ENCODE assay signal across 20 mouse cellular contexts in genomic region chr5:85754227-85754626, GRCm38 (mm10).
A peak's percentile ranks its signal among the peaks of the same experiment; 100 is the strongest.
DNase-seq lines count a peak whose midpoint lies in the region; ATAC-seq and TF ChIP-seq lines count a peak whose summit lies in the region.
"Had no signal": no experiment of that assay in that cellular context is flagged by ENCODE, and none has a peak within 500 bp of the region (broad histone marks: within the 10 kb centered on the region; RNA-seq: fewer than 3 reads in every experiment).

No protein-coding gene starts in this region.

- ATAC-seq in hindbrain, embryonic 13.5 days (ENCODE audit: low FRiP score) = peak; percentile 30; the same call in 1 of the 2 replicates
- no peak for ATAC-seq in hindbrain, embryonic 11.5 days (ENCODE audit: low FRiP score)
- ATAC-seq in intestine, embryonic 16.5 days = no peak
- ATAC-seq: liver, embryonic 12.5 days had no signal

- no peak overlapping the region for H3K4me3 ChIP-seq in hindbrain, embryonic 13.5 days
- H3K4me3 ChIP-seq in hindbrain, embryonic 11.5 days (ENCODE audit: low read depth, low read length) = no peak overlapping the region
- H3K4me3 ChIP-seq in layer of hippocampus, adult 2 months = no peak overlapping the region; the same call in 1 of the 2 replicates
- H3K4me3 ChIP-seq in intestine, embryonic 16.5 days (ENCODE audit: low read length) = no peak overlapping the region
- H3K4me3 ChIP-seq: limb, embryonic 12.5 days; liver, embryonic 12.5 days; myocyte had no signal

- peaks cover 11% of the 10 kb centered on the region for H3K4me1 ChIP-seq in hindbrain, embryonic 13.5 days (replicated peaks)
- no peaks in the 10 kb centered on the region for H3K4me1 ChIP-seq in hindbrain, embryonic 11.5 days (replicated peaks; ENCODE audit: control insufficient read depth, insufficient read depth, low read length)
- no peaks in the 10 kb centered on the region for H3K4me1 ChIP-seq in intestine, embryonic 16.5 days (ENCODE audit: control insufficient read depth, insufficient read depth, low read length)
- H3K4me1 ChIP-seq: liver, embryonic 12.5 days had no signal

- 0 out of 2 replicates have a peak overlapping the region, but pooled peaks have one; percentile 13 for H3K4me2 ChIP-seq in hindbrain, embryonic 13.5 days
- no peak overlapping the region for H3K4me2 ChIP-seq in hindbrain, embryonic 11.5 days (replicated peaks; ENCODE audit: low read depth, low read length)
- no peak overlapping the region for H3K4me2 ChIP-seq in intestine, embryonic 16.5 days (ENCODE audit: low read depth, low read length)
- H3K4me2 ChIP-seq: limb, embryonic 12.5 days; liver, embryonic 12.5 days had no signal

- no peaks in the 10 kb centered on the region for H3K36me3 ChIP-seq in hindbrain, embryonic 13.5 days
- no peaks in the 10 kb centered on the region for H3K36me3 ChIP-seq in hindbrain, embryonic 11.5 days (ENCODE audit: control insufficient read depth, insufficient read depth, low read length)
- H3K36me3 ChIP-seq in intestine, embryonic 16.5 days (ENCODE audit: control insufficient read depth, insufficient read depth, low read length) = no peaks in the 10 kb centered on the region
- H3K36me3 ChIP-seq: limb, embryonic 12.5 days; liver, embryonic 12.5 days had no signal

- WGBS in hindbrain, embryonic 13.5 days = 74% methylated on average over 12 of the region's 12 CpGs
- 92% methylated on average over 12 of the region's 12 CpGs for WGBS in hindbrain, embryonic 11.5 days
- 89% methylated on average over 12 of the region's 12 CpGs for WGBS in intestine, embryonic 16.5 days

- TF ChIP-seq CTCF in layer of hippocampus, adult 2 months (conservative IDR thresholded peaks at IDR 0.05) = no peak

- H3K9ac ChIP-seq in hindbrain, embryonic 13.5 days = no peak overlapping the region
- no peak overlapping the region for H3K9ac ChIP-seq in hindbrain, embryonic 11.5 days (ENCODE audit: low read depth, low read length)
- no peak overlapping the region for H3K9ac ChIP-seq in intestine, embryonic 16.5 days (ENCODE audit: low read depth, low read length)
- H3K9ac ChIP-seq: limb, embryonic 12.5 days; liver, embryonic 12.5 days had no signal

- DNase-seq in hindbrain, embryonic 11.5 days (ENCODE audit: low spot score) = no peak
- peak; percentile 29 for DNase-seq in right cerebral cortex, adult 18-20 months
- DNase-seq in right cerebral cortex, postnatal 14 days = no peak
- peak; percentile 39 to 58 for DNase-seq in layer of hippocampus, adult 2 months (ENCODE audit: low spot score in 2 of 2)
- DNase-seq in right cerebral cortex, postnatal 10 days (ENCODE audit: low spot score in 2 of 2) = peak; percentile 29 to 53
- DNase-seq in B cell, adult 2 months = no peak
- DNase-seq: adrenal gland, postnatal 25 days; cerebellum, adult 8-10 months; gastrocnemius, postnatal 25 days; kidney, adult 8-10 months; kidney, postnatal 25 days; lung, adult 2 months; lung, postnatal 4 days; spleen, adult 18-20 months; thymus, postnatal 36 days had no signal

- H3K9me3 ChIP-seq in hindbrain, embryonic 13.5 days = no peaks in the 10 kb centered on the region
- no peaks in the 10 kb centered on the region for H3K9me3 ChIP-seq in hindbrain, embryonic 11.5 days (ENCODE audit: control insufficient read depth, low read length)
- H3K9me3 ChIP-seq in intestine, embryonic 16.5 days (ENCODE audit: control insufficient read depth, low read length) = no peaks in the 10 kb centered on the region
- H3K9me3 ChIP-seq: limb, embryonic 12.5 days had no signal

- peak overlapping the region; percentile 52; the same call in 1 of the 2 replicates for H3K27ac ChIP-seq in hindbrain, embryonic 13.5 days
- H3K27ac ChIP-seq in hindbrain, embryonic 11.5 days (ENCODE audit: low read depth, low read length) = no peak overlapping the region
- peak overlapping the region; percentile 64 for H3K27ac ChIP-seq in layer of hippocampus, adult 2 months
- no peak overlapping the region for H3K27ac ChIP-seq in intestine, embryonic 16.5 days (ENCODE audit: low read length)
- H3K27ac ChIP-seq: limb, embryonic 12.5 days; liver, embryonic 12.5 days had no signal

- H3K27me3 ChIP-seq in hindbrain, embryonic 13.5 days = no peaks in the 10 kb centered on the region
- H3K27me3 ChIP-seq in hindbrain, embryonic 11.5 days (ENCODE audit: control insufficient read depth, insufficient read depth, low read length) = no peaks in the 10 kb centered on the region
- H3K27me3 ChIP-seq in intestine, embryonic 16.5 days (replicated peaks; ENCODE audit: control insufficient read depth, insufficient read depth, low read length) = no peaks in the 10 kb centered on the region
- H3K27me3 ChIP-seq: limb, embryonic 12.5 days; liver, embryonic 12.5 days had no signal

Comparison
In these comparisons a context has a peak if more than half of its experiments do, and no peak if none do; other contexts are left out.
1. H3K27ac ChIP-seq: peak in hindbrain, embryonic 13.5 days (single experiment) and layer of hippocampus, adult 2 months (single experiment); none in hindbrain, embryonic 11.5 days (single experiment) and intestine, embryonic 16.5 days (single experiment).
2. DNase-seq: peak in right cerebral cortex, adult 18-20 months (single experiment), layer of hippocampus, adult 2 months (2 of 2) and right cerebral cortex, postnatal 10 days (2 of 2); none in hindbrain, embryonic 11.5 days (single experiment), right cerebral cortex, postnatal 14 days (single experiment) and B cell, adult 2 months (0 of 2).